Mouse (Mus musculus) myocyte (in vitro differentiated cells): Measurements from ENCODE around the gene Ubqlnl. TPM values are rescaled to one million over a fixed set of nuclear protein-coding genes. Genes with fewer than 3 reads are reported as not detected.

Source experiments
- H3K27me3 ChIP-seq: one replicate; pipeline ENCODE4 v1.6.1; 2011; ENCODE audit not compliant: control insufficient read depth, insufficient read depth, insufficient read length
- H3K36me3 ChIP-seq: one replicate; pipeline ENCODE4 v1.6.1; 2011; ENCODE audit not compliant: control insufficient read depth, insufficient read depth
- H3K4me2 ChIP-seq: one replicate; pipeline ENCODE4 v1.6.1; 2011; ENCODE audit warnings: low read depth, control low read depth
- H3K4me3 ChIP-seq: one replicate; pipeline ENCODE4 v1.5.1; 2011; ENCODE audit warnings: mild to moderate bottlenecking, control low read depth, moderate library complexity
- H3K79me2 ChIP-seq: one replicate; pipeline ENCODE4 v1.6.1; 2011; ENCODE audit not compliant: control insufficient read depth, insufficient read depth
- H3ac ChIP-seq: one replicate; pipeline ENCODE4 v1.6.1; 2011; ENCODE audit not compliant: control insufficient read depth, insufficient read length
- CEBPB ChIP-seq: IDR thresholded peaks from 2 replicates; pipeline ENCODE4 v1.6.1; 2011; ENCODE audit warnings: mild to moderate bottlenecking, moderate library complexity; ENCODE audit not compliant: poor library complexity, insufficient read depth, severe bottlenecking
- E2F4 ChIP-seq: IDR thresholded peaks from one replicate; pipeline ENCODE4 v1.6.1; 2011; ENCODE audit warnings: mild to moderate bottlenecking, control low read depth, moderate library complexity; ENCODE audit not compliant: insufficient read depth
- MAX ChIP-seq: IDR thresholded peaks from one replicate; pipeline ENCODE4 v1.6.1; 2011; ENCODE audit warnings: low read depth, mild to moderate bottlenecking, control low read depth
- MYOD1 ChIP-seq, 3 experiments: IDR thresholded peaks; one replicate each; pipeline ENCODE4 v1.6.1; 2011; ENCODE audit warnings: control low read depth in 2 of 3, low read depth in 2 of 3, mild to moderate bottlenecking in 2 of 3, moderate library complexity in 1 of 3; ENCODE audit not compliant: insufficient read length in 2 of 3, control insufficient read depth in 1 of 3
- MYOG ChIP-seq, 3 experiments: IDR thresholded peaks; one replicate each; pipeline ENCODE4 v1.6.1; 2011; ENCODE audit warnings: control low read depth in 2 of 3, low read depth in 2 of 3, mild to moderate bottlenecking in 2 of 3; ENCODE audit not compliant: insufficient read length in 2 of 3, control insufficient read depth in 1 of 3, insufficient read depth in 1 of 3
- POLR2A ChIP-seq: IDR thresholded peaks from one replicate; pipeline ENCODE4 v1.6.1; 2011; ENCODE audit warnings: low read depth, mild to moderate bottlenecking, control low read depth, moderate library complexity; ENCODE audit not compliant: insufficient read length
- POLR2AphosphoS2 ChIP-seq: IDR thresholded peaks from one replicate; pipeline ENCODE4 v1.6.1; 2011; ENCODE audit warnings: low read depth, control low read depth; ENCODE audit not compliant: insufficient read length
- REST ChIP-seq: IDR thresholded peaks from one replicate; pipeline ENCODE4 v1.6.1; 2011; ENCODE audit warnings: mild to moderate bottlenecking, control low read depth, moderate library complexity; ENCODE audit not compliant: insufficient read depth, insufficient read length
- SRF ChIP-seq: IDR thresholded peaks from one replicate; pipeline ENCODE4 v1.6.1; 2011; ENCODE audit warnings: low read depth; ENCODE audit not compliant: control insufficient read depth, insufficient read length
- TCF12 ChIP-seq: IDR thresholded peaks from one replicate; pipeline ENCODE4 v1.6.1; 2011; ENCODE audit warnings: mild to moderate bottlenecking, control low read depth; ENCODE audit not compliant: poor library complexity, insufficient read depth, severe bottlenecking
- TCF3 ChIP-seq: IDR thresholded peaks from one replicate; pipeline ENCODE4 v1.6.1; 2011; ENCODE audit warnings: low read depth, control low read depth; ENCODE audit not compliant: insufficient read length
- USF1 ChIP-seq: IDR thresholded peaks from one replicate; pipeline ENCODE4 v1.6.1; 2011; ENCODE audit warnings: low read depth, mild to moderate bottlenecking, control low read depth, moderate library complexity
- polyA plus RNA-seq: library from polyadenylated mRNA; unstranded; fragments of >200 nt; fragmentation: generic; extraction: Trizol; gene quantifications from one replicate; pipeline ENCODE4 v1.2.1, GENCODE M21; 2012; ENCODE audit warnings: missing spikeins

Ubqlnl gene
- polyA plus RNA-seq, 1 experiment = not detected

DNA sequence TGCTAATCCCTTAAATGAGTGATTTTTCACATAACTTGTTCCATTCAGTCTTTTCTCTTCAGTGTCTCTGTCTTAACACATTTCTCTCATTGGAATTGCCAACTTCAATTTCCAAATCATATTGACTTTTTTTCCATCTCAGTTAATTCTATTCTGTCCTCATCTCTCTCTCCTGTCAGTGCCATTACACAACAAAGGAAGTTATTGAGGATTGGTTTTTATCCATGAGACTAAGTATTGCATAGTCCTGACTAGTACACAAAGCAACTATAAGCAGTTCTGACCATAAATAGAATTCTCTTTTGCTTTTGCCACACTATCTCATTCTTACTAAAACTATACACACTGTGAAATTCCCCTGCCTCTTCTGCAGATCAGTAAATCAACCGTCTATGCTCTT, 28.7 kb upstream of the Ubqlnl start:
- TF ChIP-seq USF1 (no peak), POLR2AphosphoS2 (no peak), E2F4 (no peak), POLR2A (no peak), TCF3 (no peak), REST (no peak), MYOG (IDR thresholded peaks at IDR 0.05; ENCODE audit: control insufficient read depth in 1 of 3, insufficient read depth in 1 of 3, insufficient read length in 2 of 3, low read depth in 2 of 3) (no peak), TCF12 (no peak), MAX (no peak), CEBPB (no peak), SRF (no peak), MYOD1 (IDR thresholded peaks at IDR 0.05; ENCODE audit: control insufficient read depth in 1 of 3, insufficient read length in 2 of 3, low read depth in 2 of 3) (no peak)
- no peaks in the 10 kb centered on the region for H3K36me3 ChIP-seq

DNA sequence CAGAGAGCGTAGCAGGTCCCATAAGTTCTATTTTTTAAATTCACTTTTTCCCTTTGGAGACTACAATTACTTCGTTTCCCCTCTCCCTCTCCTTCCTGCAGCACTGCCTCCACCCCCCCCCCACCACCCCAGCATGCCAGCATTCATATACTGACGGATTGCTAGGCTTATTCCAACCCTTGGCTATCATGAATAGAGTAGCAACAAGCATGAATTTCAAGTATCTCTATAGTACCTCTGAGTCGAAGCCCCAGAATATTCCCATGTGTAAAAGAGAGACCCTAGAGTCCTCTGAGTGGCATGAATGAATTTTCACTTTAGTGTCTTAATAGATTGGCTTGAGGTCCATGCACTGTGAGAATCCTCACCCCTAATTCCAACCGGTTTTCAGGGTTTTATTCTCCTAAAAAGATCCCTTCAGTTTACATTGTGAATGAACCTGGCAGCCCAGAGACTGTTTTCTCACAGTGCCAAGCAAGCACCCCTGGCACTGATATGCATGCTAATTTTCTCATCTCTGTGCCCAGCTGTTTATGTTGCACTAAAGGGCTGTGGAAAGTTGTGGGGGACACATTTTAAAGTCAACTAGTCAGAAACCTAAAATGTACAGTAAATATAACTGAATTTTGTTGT, 28.2 kb upstream of the Ubqlnl start:
- H3K4me3 ChIP-seq = no peak overlapping the region
- no peak for TF ChIP-seq CEBPB
- no peak for TF ChIP-seq POLR2AphosphoS2
- no peak for TF ChIP-seq POLR2A
- no peak for TF ChIP-seq MYOD1 (IDR thresholded peaks at IDR 0.05; ENCODE audit: control insufficient read depth in 1 of 3, insufficient read length in 2 of 3, low read depth in 2 of 3)
- TF ChIP-seq TCF3 = no peak
- TF ChIP-seq TCF12 = no peak
- TF ChIP-seq MAX = no peak
- TF ChIP-seq USF1 = no peak
- TF ChIP-seq E2F4 = no peak
- no peak for TF ChIP-seq MYOG (IDR thresholded peaks at IDR 0.05; ENCODE audit: control insufficient read depth in 1 of 3, insufficient read depth in 1 of 3, insufficient read length in 2 of 3, low read depth in 2 of 3)
- TF ChIP-seq SRF = no peak
- no peak for TF ChIP-seq REST
- no peaks in the 10 kb centered on the region for H3K27me3 ChIP-seq
- no peak overlapping the region for H3ac ChIP-seq
- H3K36me3 ChIP-seq = no peaks in the 10 kb centered on the region
- no peak overlapping the region for H3K4me2 ChIP-seq
- no peaks in the 10 kb centered on the region for H3K79me2 ChIP-seq

More for the DNA sequence above, 28.7 kb upstream of the Ubqlnl start:
- Histone ChIP-seq H3K4me2 (no peak overlapping the region), H3K79me2 (no peaks in the 10 kb centered on the region), H3K27me3 (no peaks in the 10 kb centered on the region), H3K4me3 (no peak overlapping the region), H3ac (no peak overlapping the region)

DNA sequence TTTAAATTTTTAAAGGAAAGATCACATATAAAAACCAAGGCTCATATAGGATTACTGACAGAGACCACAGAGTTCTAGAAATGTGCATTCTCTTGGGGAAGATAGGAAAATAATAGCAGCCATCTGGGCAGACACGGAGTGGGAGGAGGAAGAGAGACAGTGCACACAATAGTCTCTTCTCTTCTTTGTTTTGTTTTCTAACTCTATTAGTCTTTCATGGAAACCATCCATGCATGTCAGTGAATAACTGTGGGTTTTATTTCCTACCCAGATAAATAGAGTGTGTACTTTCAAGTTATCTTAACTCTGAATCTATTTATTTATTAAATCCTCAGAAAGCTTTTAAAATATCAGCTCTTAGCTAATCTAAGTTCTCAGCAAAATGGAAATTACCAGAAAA, 24.7 kb upstream of the Ubqlnl start:
- Histone ChIP-seq H3K79me2 (no peaks in the 10 kb centered on the region), H3ac (no peak overlapping the region), H3K4me2 (no peak overlapping the region), H3K36me3 (no peaks in the 10 kb centered on the region), H3K4me3 (no peak overlapping the region), H3K27me3 (no peaks in the 10 kb centered on the region)
- TF ChIP-seq MYOD1 (IDR thresholded peaks at IDR 0.05; ENCODE audit: control insufficient read depth in 1 of 3, insufficient read length in 2 of 3, low read depth in 2 of 3) = no peak
- no peak for TF ChIP-seq USF1
- TF ChIP-seq POLR2A = no peak
- no peak for TF ChIP-seq REST

DNA sequence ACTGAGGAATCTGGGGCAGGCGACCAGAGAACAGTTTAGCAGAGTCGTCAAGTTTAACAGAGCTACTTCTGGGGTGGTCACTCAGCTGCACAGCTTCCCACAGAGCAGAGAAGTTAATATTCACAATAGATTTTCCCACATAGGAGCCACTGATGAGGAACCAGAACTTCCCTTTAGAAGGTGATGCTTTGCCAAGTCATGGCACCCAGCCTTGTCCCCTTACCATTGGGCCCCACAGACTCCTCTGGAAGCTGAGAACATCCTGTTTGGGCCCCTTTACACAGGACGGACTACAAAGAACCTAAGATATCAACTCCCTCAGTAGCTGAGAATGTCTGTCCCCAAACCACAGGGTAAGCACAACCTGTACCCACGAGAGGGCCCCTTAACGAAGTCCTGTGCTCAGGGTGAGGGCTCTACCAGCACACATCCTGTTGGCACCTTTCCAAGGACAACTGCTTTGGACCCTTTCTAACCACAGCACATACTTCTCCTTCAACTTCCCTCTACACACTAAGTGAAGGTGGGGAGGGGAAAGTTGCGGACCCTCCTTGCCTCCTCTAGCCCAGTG, 19.4 kb upstream of the Ubqlnl start:
- Histone ChIP-seq H3K4me3 (no peak overlapping the region), H3ac (no peak overlapping the region), H3K4me2 (no peak overlapping the region), H3K27me3 (no peaks in the 10 kb centered on the region), H3K79me2 (no peaks in the 10 kb centered on the region), H3K36me3 (no peaks in the 10 kb centered on the region)
- TF ChIP-seq REST (no peak), POLR2AphosphoS2 (no peak), SRF (no peak), TCF3 (no peak), USF1 (no peak), MYOD1 (IDR thresholded peaks at IDR 0.05; ENCODE audit: control insufficient read depth in 1 of 3, insufficient read length in 2 of 3, low read depth in 2 of 3) (no peak), MAX (no peak), POLR2A (no peak), CEBPB (no peak), MYOG (IDR thresholded peaks at IDR 0.05; ENCODE audit: control insufficient read depth in 1 of 3, insufficient read depth in 1 of 3, insufficient read length in 2 of 3, low read depth in 2 of 3) (no peak), TCF12 (no peak), E2F4 (no peak)

DNA sequence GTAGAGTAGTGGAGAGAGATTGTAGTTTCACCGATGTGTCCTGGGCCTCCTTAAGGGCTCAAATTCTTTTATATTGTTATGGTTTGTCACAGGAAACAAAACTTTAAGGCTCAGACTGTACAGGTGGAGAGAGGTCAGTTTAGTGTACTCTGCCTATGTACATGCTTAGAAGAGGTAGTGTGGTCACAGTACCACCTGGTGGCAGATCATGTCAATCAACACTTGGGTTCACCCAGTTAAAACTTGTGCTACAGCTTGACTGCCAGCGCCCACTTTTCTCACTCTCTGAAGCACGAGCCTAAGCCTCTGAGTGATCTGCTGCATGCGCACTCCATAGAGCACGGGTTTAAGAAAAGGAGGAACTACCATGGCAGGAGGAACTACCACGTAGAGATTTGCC, 16.7 kb upstream of the Ubqlnl start:
- Histone ChIP-seq H3K79me2 (no peaks in the 10 kb centered on the region), H3K36me3 (no peaks in the 10 kb centered on the region), H3ac (no peak overlapping the region), H3K4me2 (no peak overlapping the region), H3K27me3 (no peaks in the 10 kb centered on the region), H3K4me3 (no peak overlapping the region)
- no peak for TF ChIP-seq E2F4
- TF ChIP-seq TCF12 = no peak
- no peak for TF ChIP-seq MYOG (IDR thresholded peaks at IDR 0.05; ENCODE audit: control insufficient read depth in 1 of 3, insufficient read depth in 1 of 3, insufficient read length in 2 of 3, low read depth in 2 of 3)
- TF ChIP-seq USF1 = no peak
- no peak for TF ChIP-seq REST
- TF ChIP-seq POLR2AphosphoS2 = no peak
- no peak for TF ChIP-seq TCF3
- no peak for TF ChIP-seq MAX
- no peak for TF ChIP-seq MYOD1 (IDR thresholded peaks at IDR 0.05; ENCODE audit: control insufficient read depth in 1 of 3, insufficient read length in 2 of 3, low read depth in 2 of 3)
- no peak for TF ChIP-seq POLR2A
- no peak for TF ChIP-seq SRF
